Mouse (Mus musculus): ENCODE results near the gene Cdt1. TPM values are rescaled to one million over a fixed set of nuclear protein-coding genes. Genes with fewer than 3 reads are reported as not detected.

Cdt1 gene
- polyA plus RNA-seq, 1 experiment from 2014 or later: 23.7 TPM

DNA sequence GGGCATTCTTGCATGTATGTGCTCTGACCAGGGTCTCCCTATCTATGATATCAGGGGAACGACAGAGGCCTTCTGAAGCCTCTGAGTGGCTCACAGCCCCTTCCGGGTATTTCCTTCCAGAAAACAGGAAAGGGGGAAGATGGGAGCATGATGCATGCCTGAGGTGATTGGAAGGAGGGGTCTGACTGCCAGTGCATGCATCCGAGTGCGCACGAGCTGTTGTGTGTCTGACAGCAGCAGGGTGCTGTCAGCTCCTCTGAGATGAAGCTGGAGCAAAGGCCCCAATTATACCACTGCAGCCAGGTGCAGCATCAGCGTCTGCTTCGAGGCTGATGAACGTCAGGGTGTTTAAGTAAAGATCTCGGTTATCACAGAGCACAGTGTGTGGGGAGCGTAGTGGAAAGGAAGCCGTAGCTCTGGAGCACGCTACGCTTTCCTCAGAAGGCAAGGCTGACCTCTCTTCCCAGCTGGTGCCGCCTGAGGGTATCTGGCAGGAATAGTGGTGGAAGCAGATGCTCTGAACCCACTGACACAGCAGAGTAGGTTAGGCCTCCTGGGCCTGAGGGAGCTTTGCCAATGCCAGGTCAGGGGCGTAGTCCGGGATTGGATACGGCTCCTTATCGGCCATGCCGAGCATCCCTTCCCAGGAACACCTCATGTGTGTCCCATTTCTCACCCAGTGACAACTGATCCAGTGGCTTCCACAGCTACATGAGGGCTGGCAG is 26.1 kb downstream of the Cdt1 start:
- H3K27ac ChIP-seq (ENCODE audit: low read depth): peak overlapping the region; percentile 69; the same call in 1 of the 2 replicates
- ATAC-seq (no peak), DNase-seq (no peak)
- H3K9ac ChIP-seq (replicated peaks): peak overlapping the region; percentile 38; the same call in 1 of the 2 replicates
- H3K4me1 ChIP-seq (ENCODE audit: insufficient read depth): no peaks in the 10 kb centered on the region; the same call in 1 of the 2 replicates
- H3K27me3 ChIP-seq (ENCODE audit: insufficient read depth, low read length): no peaks in the 10 kb centered on the region
- no peak for TF ChIP-seq CTCF (IDR thresholded peaks at IDR 0.05; ENCODE audit: low read depth)
- no peak for TF ChIP-seq EP300 (IDR thresholded peaks at IDR 0.05; ENCODE audit: low read depth)
- 72% methylated on average over 19 of the region's 19 CpGs for WGBS (ENCODE audit: insufficient replicate concordance)
- H3K9me3 ChIP-seq (ENCODE audit: low read length): no peaks in the 10 kb centered on the region
- 0 out of 2 replicates have a peak overlapping the region, but pooled peaks have one; percentile 29 for H3K4me2 ChIP-seq (ENCODE audit: low read depth, low read length)
- H3K36me3 ChIP-seq (replicated peaks; ENCODE audit: insufficient read depth, low read length): peaks cover 23% of the 10 kb centered on the region
- H3K4me3 ChIP-seq (ENCODE audit: low read depth, low read length): no peak overlapping the region

DNA sequence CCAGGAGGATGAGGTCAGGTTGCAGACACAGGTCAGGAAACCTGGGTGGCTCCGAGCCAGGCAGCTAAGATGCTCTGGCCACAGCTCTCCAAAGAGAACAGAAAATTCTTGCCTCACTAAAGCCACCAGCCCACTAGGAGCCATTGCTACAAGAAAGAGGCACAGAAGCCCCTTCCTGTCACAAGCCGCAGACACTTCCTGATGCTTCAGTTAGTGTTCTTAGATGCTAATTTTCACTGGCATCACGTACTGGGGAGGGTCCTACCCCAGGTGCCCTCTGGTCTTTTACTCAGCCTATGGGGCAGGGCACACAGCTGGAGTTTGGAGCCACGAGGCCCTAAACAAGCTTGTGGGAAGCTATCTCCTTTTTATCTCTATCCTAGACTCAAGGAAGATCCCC is 28.2 kb downstream of the Cdt1 start:
- WGBS (ENCODE audit: insufficient replicate concordance): 32% methylated on average over 4 of the region's 4 CpGs
- Histone ChIP-seq H3K27ac (ENCODE audit: low read depth) (peak overlapping the region; percentile 66), H3K9ac (replicated peaks) (no peak overlapping the region), H3K4me1 (ENCODE audit: insufficient read depth) (no peaks in the 10 kb centered on the region; the same call in 1 of the 2 replicates), H3K9me3 (ENCODE audit: low read length) (no peaks in the 10 kb centered on the region), H3K27me3 (ENCODE audit: insufficient read depth, low read length) (no peaks in the 10 kb centered on the region), H3K36me3 (replicated peaks; ENCODE audit: insufficient read depth, low read length) (peaks cover 26% of the 10 kb centered on the region), H3K4me2 (ENCODE audit: low read depth, low read length) (no peak overlapping the region; the same call in 1 of the 2 replicates), H3K4me3 (ENCODE audit: low read depth, low read length) (no peak overlapping the region)
- DNase-seq (no peak), ATAC-seq (no peak)
- TF ChIP-seq EP300 (IDR thresholded peaks at IDR 0.05; ENCODE audit: low read depth) (no peak), CTCF (IDR thresholded peaks at IDR 0.05; ENCODE audit: low read depth) (no peak)

DNA sequence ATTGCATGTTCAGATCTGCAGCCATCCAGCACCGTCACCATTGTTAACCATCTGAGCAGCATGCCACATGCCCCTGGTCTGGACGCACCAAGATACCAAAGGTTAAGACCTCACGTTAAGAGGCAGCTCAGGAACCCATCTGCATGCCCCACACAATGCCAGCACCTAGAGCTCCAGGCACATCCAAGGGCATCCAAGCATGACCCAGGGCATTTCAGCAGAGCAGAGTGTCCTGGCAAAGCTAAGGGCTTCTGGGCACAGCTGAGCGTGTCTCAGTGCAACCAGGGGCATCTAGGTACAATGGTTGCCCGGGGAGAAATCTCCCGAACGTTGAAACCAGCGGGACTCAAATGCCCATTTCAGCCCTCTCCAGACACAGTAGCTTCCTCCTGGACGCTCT is 32.9 kb downstream of the Cdt1 start:
- Histone ChIP-seq H3K9me3 (ENCODE audit: low read length) (no peaks in the 10 kb centered on the region), H3K27me3 (ENCODE audit: insufficient read depth, low read length) (no peaks in the 10 kb centered on the region), H3K9ac (replicated peaks) (no peak overlapping the region), H3K27ac (ENCODE audit: low read depth) (no peak overlapping the region), H3K4me1 (ENCODE audit: insufficient read depth) (0 out of 2 replicates have a peak, but pooled peaks cover 2% of the 10 kb centered on the region), H3K4me2 (ENCODE audit: low read depth, low read length) (no peak overlapping the region), H3K4me3 (ENCODE audit: low read depth, low read length) (no peak overlapping the region), H3K36me3 (replicated peaks; ENCODE audit: insufficient read depth, low read length) (peaks cover 27% of the 10 kb centered on the region)
- no peak for TF ChIP-seq CTCF (IDR thresholded peaks at IDR 0.05; ENCODE audit: low read depth)
- no peak for TF ChIP-seq EP300 (IDR thresholded peaks at IDR 0.05; ENCODE audit: low read depth)
- DNase-seq (no peak), ATAC-seq (no peak)
- WGBS (ENCODE audit: insufficient replicate concordance): 92% methylated on average over 9 of the region's 9 CpGs

DNA sequence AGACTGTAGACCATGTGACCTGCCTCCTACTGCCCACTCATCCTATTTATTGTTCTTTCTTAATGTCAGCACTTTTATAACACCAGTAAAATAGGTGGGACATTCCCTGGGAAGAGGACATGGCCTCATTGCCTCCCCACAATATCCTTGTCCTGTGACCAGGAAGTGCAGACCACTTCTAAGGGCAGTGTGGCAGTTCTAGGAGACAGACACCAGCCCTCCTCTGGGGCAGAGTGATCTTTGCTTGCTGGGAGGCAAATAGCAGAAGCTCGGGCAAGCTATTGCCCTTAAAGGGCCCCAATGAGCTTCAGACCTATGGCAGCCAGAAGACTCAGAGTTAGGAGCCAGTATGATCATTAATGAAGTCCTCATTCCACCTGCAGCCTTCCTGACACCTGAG is 36.8 kb downstream of the Cdt1 start:
- H3K36me3 ChIP-seq (replicated peaks; ENCODE audit: insufficient read depth, low read length): peaks cover 17% of the 10 kb centered on the region
- TF ChIP-seq EP300 (IDR thresholded peaks at IDR 0.05; ENCODE audit: low read depth): no peak
- TF ChIP-seq CTCF (IDR thresholded peaks at IDR 0.05; ENCODE audit: low read depth): no peak
- DNase-seq (no peak), ATAC-seq (no peak)
- 0 out of 2 replicates have a peak, but pooled peaks cover 2% of the 10 kb centered on the region for H3K4me1 ChIP-seq (ENCODE audit: insufficient read depth)
- no peaks in the 10 kb centered on the region for H3K27me3 ChIP-seq (ENCODE audit: insufficient read depth, low read length)
- no peaks in the 10 kb centered on the region for H3K9me3 ChIP-seq (ENCODE audit: low read length)
- no peak overlapping the region for H3K9ac ChIP-seq (replicated peaks)
- no peak overlapping the region for H3K4me3 ChIP-seq (ENCODE audit: low read depth, low read length)
- peak overlapping the region; percentile 49 for H3K27ac ChIP-seq (ENCODE audit: low read depth)
- H3K4me2 ChIP-seq (ENCODE audit: low read depth, low read length): no peak overlapping the region
- WGBS (ENCODE audit: insufficient replicate concordance): 35% methylated on average over 1 of the region's 1 CpGs

DNA sequence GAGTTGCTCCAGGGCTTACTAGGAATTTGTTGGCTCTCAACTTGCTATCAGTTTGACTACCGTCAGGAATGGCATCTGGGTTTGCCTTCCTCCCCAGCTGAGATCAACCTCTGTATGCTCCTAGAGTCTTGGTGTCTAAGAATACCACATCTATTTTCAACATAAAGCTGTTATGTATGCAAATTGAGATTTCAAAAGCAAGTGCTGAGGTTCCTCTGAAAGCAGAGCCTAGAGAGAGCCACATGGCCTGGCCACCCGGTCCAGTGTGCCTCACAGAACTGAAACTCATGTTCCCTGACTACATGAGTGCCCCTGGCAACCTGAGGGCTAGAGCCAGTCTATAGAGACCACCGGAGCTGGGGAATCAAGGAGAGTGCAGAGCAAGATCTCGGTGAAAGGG is 37.6 kb downstream of the Cdt1 start:
- Histone ChIP-seq H3K4me2 (ENCODE audit: low read depth, low read length) (0 out of 2 replicates have a peak overlapping the region, but pooled peaks have one; percentile 19), H3K27ac (ENCODE audit: low read depth) (peak overlapping the region; percentile 49; the same call in 1 of the 2 replicates), H3K4me3 (ENCODE audit: low read depth, low read length) (no peak overlapping the region), H3K4me1 (ENCODE audit: insufficient read depth) (peaks cover 7% of the 10 kb centered on the region; the same call in 1 of the 2 replicates), H3K36me3 (replicated peaks; ENCODE audit: insufficient read depth, low read length) (peaks cover 11% of the 10 kb centered on the region), H3K27me3 (ENCODE audit: insufficient read depth, low read length) (no peaks in the 10 kb centered on the region), H3K9me3 (ENCODE audit: low read length) (no peaks in the 10 kb centered on the region), H3K9ac (replicated peaks) (no peak overlapping the region)
- ATAC-seq: no peak
- DNase-seq: no peak
- WGBS (ENCODE audit: insufficient replicate concordance): 68% methylated on average over 4 of the region's 4 CpGs
- TF ChIP-seq CTCF (IDR thresholded peaks at IDR 0.05; ENCODE audit: low read depth) (no peak), EP300 (IDR thresholded peaks at IDR 0.05; ENCODE audit: low read depth) (no peak)

DNA sequence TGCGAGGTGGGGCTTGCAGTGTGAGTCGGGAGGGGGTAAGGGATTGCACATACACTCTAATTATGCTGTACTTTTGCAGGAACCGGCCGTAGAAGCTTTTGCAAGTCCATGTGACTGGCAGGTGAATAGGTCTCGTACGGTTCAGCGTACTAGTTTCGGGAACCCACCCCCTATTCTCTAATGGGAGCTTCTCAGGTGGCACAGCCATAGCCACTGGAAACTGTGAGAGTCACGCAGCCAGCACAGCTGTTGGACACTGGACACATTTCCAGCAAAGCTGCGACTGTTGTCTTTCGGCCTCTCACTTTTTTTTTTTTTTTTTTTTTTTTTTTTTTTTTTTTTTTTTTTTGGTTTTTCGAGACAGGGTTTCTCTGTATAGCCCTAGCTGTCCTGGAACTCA is 39.0 kb downstream of the Cdt1 start:
- H3K4me1 ChIP-seq (ENCODE audit: insufficient read depth): peaks cover 15% of the 10 kb centered on the region
- ATAC-seq: no peak
- H3K9me3 ChIP-seq (ENCODE audit: low read length): no peaks in the 10 kb centered on the region
- no peaks in the 10 kb centered on the region for H3K27me3 ChIP-seq (ENCODE audit: insufficient read depth, low read length)
- H3K4me2 ChIP-seq (ENCODE audit: low read depth, low read length): no peak overlapping the region
- H3K27ac ChIP-seq (ENCODE audit: low read depth): no peak overlapping the region
- no peak for TF ChIP-seq EP300 (IDR thresholded peaks at IDR 0.05; ENCODE audit: low read depth)
- no peak for TF ChIP-seq CTCF (IDR thresholded peaks at IDR 0.05; ENCODE audit: low read depth)
- peaks cover 9% of the 10 kb centered on the region; the same call in 1 of the 2 replicates for H3K36me3 ChIP-seq (replicated peaks; ENCODE audit: insufficient read depth, low read length)
- no peak for DNase-seq
- no peak overlapping the region for H3K9ac ChIP-seq (replicated peaks)
- 73% methylated on average over 11 of the region's 12 CpGs for WGBS (ENCODE audit: insufficient replicate concordance)
- no peak overlapping the region for H3K4me3 ChIP-seq (ENCODE audit: low read depth, low read length)

All from liver, postnatal 0 days (tissue).